Mouse (Mus musculus) ES-E14 (cell line): ENCODE measurements at regions not wholly inside any gene's neighbourhood (a gene's known extent, or its start where the extent isn't known, plus 50 kb on each side); places are given as distances from the start of the nearest gene placed in this dataset.

Experiments
- DNase-seq: peaks from one replicate; pipeline ENCODE4 v3.0.0-alpha.2; 2013; ENCODE audit warnings: low read depth, low spot score
- H3K27ac ChIP-seq: 2 replicates; pipeline ENCODE4 v1.5.1; 2012; ENCODE audit warnings: low read depth, mild to moderate bottlenecking, low read length, moderate library complexity, mixed read lengths; ENCODE audit not compliant: poor library complexity, insufficient read depth, severe bottlenecking
- H3K36me3 ChIP-seq: 2 replicates; pipeline ENCODE4 v1.6.1; 2012; ENCODE audit warnings: mild to moderate bottlenecking, low read length, moderate library complexity, mixed read lengths; ENCODE audit not compliant: control insufficient read depth, poor library complexity, insufficient read depth, severe bottlenecking
- H3K4me1 ChIP-seq, 2 experiments: fragments of 150-350 bp in 1 of 2; sonication (generic) in 1 of 2; 2 replicates each; pipeline ENCODE4 v1.6.1; 2012; ENCODE audit warnings: low read length in 2 of 2, mild to moderate bottlenecking in 1 of 2, mixed read lengths in 1 of 2; ENCODE audit not compliant: control insufficient read depth in 2 of 2, insufficient read depth in 2 of 2, poor library complexity in 1 of 2
- H3K4me3 ChIP-seq, 2 experiments: fragments of 150-350 bp in 1 of 2; sonication (generic) in 1 of 2; 2 replicates each; pipeline ENCODE4 v1.5.1; 2012; ENCODE audit warnings: low read length in 2 of 2, low read depth in 1 of 2, mild to moderate bottlenecking in 1 of 2, mixed read lengths in 1 of 2; ENCODE audit not compliant: insufficient read depth in 1 of 2, poor library complexity in 1 of 2, severe bottlenecking in 1 of 2
- H3K9ac ChIP-seq: 2 replicates; pipeline ENCODE4 v1.6.1; 2012; ENCODE audit warnings: low read depth, mild to moderate bottlenecking, low read length, mixed read lengths; ENCODE audit not compliant: poor library complexity, insufficient read depth, severe bottlenecking
- H3K9me3 ChIP-seq: fragments of 150-350 bp; sonication (generic); 2 replicates; pipeline ENCODE4 v1.6.1; 2012; ENCODE audit warnings: low read depth, mild to moderate bottlenecking, low read length; ENCODE audit not compliant: control insufficient read depth, insufficient read depth
- CHD2 ChIP-seq: IDR thresholded peaks from 2 replicates; pipeline ENCODE4 v1.6.1; 2014; ENCODE audit warnings: mild to moderate bottlenecking, low read depth, low read length, inconsistent platforms
- HCFC1 ChIP-seq: IDR thresholded peaks from 2 replicates; pipeline ENCODE4 v1.6.1; 2012; ENCODE audit warnings: low read length, inconsistent platforms, borderline replicate concordance; ENCODE audit not compliant: insufficient read depth
- MAFK ChIP-seq: IDR thresholded peaks from 2 replicates; pipeline ENCODE4 v1.6.1; 2014; ENCODE audit warnings: mild to moderate bottlenecking, low read depth, low read length, inconsistent platforms; ENCODE audit not compliant: insufficient read depth
- ZC3H11A ChIP-seq: IDR thresholded peaks from 2 replicates; pipeline ENCODE4 v1.6.1; 2012; ENCODE audit warnings: low read depth, mild to moderate bottlenecking, inconsistent platforms, low read length, borderline replicate concordance
- ZNF384 ChIP-seq: IDR thresholded peaks from 2 replicates; pipeline ENCODE4 v1.6.1; 2012; ENCODE audit warnings: low read depth, low read length, inconsistent platforms
- in situ Hi-C, 2 experiments: fragments of 600-800 bp; cut with MboI; formaldehyde crosslinking; loops; one replicate each; pipeline ENCODE4 v1.15.1; 2025; ENCODE audit warnings: low sequenced_read_pairs in 2 of 2, inconsistent platforms in 1 of 2; ENCODE audit not compliant: unreplicated experiment in 2 of 2

GRCm38 (mm10) chr8:118056781-118057180 is 226.8 kb upstream of the Cdh13 start:
- Histone ChIP-seq H3K4me3 (no peak overlapping the region), H3K36me3 (no peaks in the 10 kb centered on the region), H3K9ac (no peak overlapping the region), H3K4me1 (no peaks in the 10 kb centered on the region), H3K27ac (no peak overlapping the region), H3K9me3 (no peaks in the 10 kb centered on the region)
- in situ Hi-C loops = no loop called here
- TF ChIP-seq MAFK = no peak
- no peak for TF ChIP-seq ZC3H11A
- no peak for DNase-seq

GRCm38 (mm10) chr8:118055536-118055935 is 228.0 kb upstream of the Cdh13 start:
- in situ Hi-C loops = no loop called here
- no peaks in the 10 kb centered on the region for H3K36me3 ChIP-seq
- no peak for DNase-seq
- no peak overlapping the region for H3K9ac ChIP-seq
- H3K9me3 ChIP-seq = no peaks in the 10 kb centered on the region
- no peak overlapping the region for H3K27ac ChIP-seq
- H3K4me1 ChIP-seq = no peaks in the 10 kb centered on the region
- no peak overlapping the region for H3K4me3 ChIP-seq
- no peak for TF ChIP-seq ZNF384
- TF ChIP-seq MAFK = no peak
- no peak for TF ChIP-seq HCFC1
- TF ChIP-seq CHD2 = no peak
- TF ChIP-seq ZC3H11A = no peak

- no peak overlapping the region for H3K9ac ChIP-seq
- no peaks in the 10 kb centered on the region for H3K9me3 ChIP-seq
- H3K4me1 ChIP-seq = no peaks in the 10 kb centered on the region
- DNase-seq = no peak
- H3K36me3 ChIP-seq = no peaks in the 10 kb centered on the region
- TF ChIP-seq CHD2 (no peak), ZC3H11A (no peak), HCFC1 (no peak), MAFK (no peak), ZNF384 (no peak)
- H3K27ac ChIP-seq = no peak overlapping the region
- in situ Hi-C loops = no loop called here
- H3K4me3 ChIP-seq = no peak overlapping the region
These were observed 233.1 kb upstream of the Cdh13 start for GRCm38 (mm10) chr8:118050386-118050785.

- Histone ChIP-seq H3K4me3 (no peak overlapping the region), H3K9ac (no peak overlapping the region), H3K9me3 (no peaks in the 10 kb centered on the region), H3K36me3 (no peaks in the 10 kb centered on the region), H3K27ac (no peak overlapping the region), H3K4me1 (no peaks in the 10 kb centered on the region)
- no peak for TF ChIP-seq CHD2
- in situ Hi-C loops = no loop called here
- no peak for DNase-seq
These were observed 240.6 kb upstream of the Mphosph6 start for GRCm38 (mm10) chr8:118042253-118042860.

GRCm38 (mm10) chr8:118041253-118041652 is 239.5 kb upstream of the Mphosph6 start:
- TF ChIP-seq ZNF384 = no peak
- no peak for TF ChIP-seq CHD2
- TF ChIP-seq MAFK = no peak
- no peak for TF ChIP-seq ZC3H11A
- no peak for TF ChIP-seq HCFC1

More at GRCm38 (mm10) chr8:118041253-118041652, 239.5 kb upstream of the Mphosph6 start:
- no peaks in the 10 kb centered on the region for H3K36me3 ChIP-seq
- no peak overlapping the region for H3K4me3 ChIP-seq
- no peaks in the 10 kb centered on the region for H3K9me3 ChIP-seq
- DNase-seq = no peak
- H3K4me1 ChIP-seq = no peaks in the 10 kb centered on the region
- H3K9ac ChIP-seq = no peak overlapping the region
- in situ Hi-C loops = no loop called here
- H3K27ac ChIP-seq = no peak overlapping the region
